Mouse (Mus musculus) E14TG2a.4 (cell line): ENCODE data around the gene Gosr1.
"Not testable (repeated sequence)": the region's sequence is repeated elsewhere in the genome, so short reads cannot be mapped to it uniquely, and the experiment has no call there.

Experiments used
- H3K27me3 ChIP-seq: 2 replicates; pipeline ENCODE4 v1.6.1; 2014; ENCODE audit warnings: low read length, control low read depth; ENCODE audit not compliant: insufficient read depth
- H3K36me3 ChIP-seq: 2 replicates; pipeline ENCODE4 v1.6.1; 2014; ENCODE audit warnings: low read length, control low read depth; ENCODE audit not compliant: insufficient read depth
- H3K4me1 ChIP-seq: replicated peaks from 2 replicates; pipeline ENCODE4 v1.6.1; 2014; ENCODE audit warnings: low read depth, low read length, control low read depth
- H3K4me3 ChIP-seq: replicated peaks from 2 replicates; pipeline ENCODE4 v1.5.1; 2014; ENCODE audit warnings: mild to moderate bottlenecking, low read length
- H3K9me3 ChIP-seq: 2 replicates; pipeline ENCODE4 v1.6.1; 2014; ENCODE audit warnings: low read length, control low read depth
- CTCF ChIP-seq: conservative IDR thresholded peaks from 2 replicates; pipeline ENCODE4 v1.5.1; 2014; ENCODE audit warnings: low read length
- NANOG ChIP-seq: IDR thresholded peaks from 2 replicates; pipeline ENCODE4 v1.6.1; 2014; ENCODE audit warnings: borderline replicate concordance, low read length, mixed read lengths
- POU5F1 ChIP-seq: IDR thresholded peaks from 2 replicates; pipeline ENCODE4 v1.6.1; 2014; ENCODE audit warnings: low read length, borderline replicate concordance

Gene Gosr1

GRCm38 (mm10) chr11:76717000-76717399 lies 46.4 kb downstream of the Gosr1 start:
- H3K4me1 ChIP-seq = no peaks in the 10 kb centered on the region
- TF ChIP-seq CTCF = no peak
- TF ChIP-seq NANOG = no peak
- TF ChIP-seq POU5F1 = no peak
- no peaks in the 10 kb centered on the region for H3K9me3 ChIP-seq
- H3K36me3 ChIP-seq = no peaks in the 10 kb centered on the region
- peaks cover 9% of the 10 kb centered on the region for H3K27me3 ChIP-seq
- H3K4me3 ChIP-seq = no peak overlapping the region

DNA sequence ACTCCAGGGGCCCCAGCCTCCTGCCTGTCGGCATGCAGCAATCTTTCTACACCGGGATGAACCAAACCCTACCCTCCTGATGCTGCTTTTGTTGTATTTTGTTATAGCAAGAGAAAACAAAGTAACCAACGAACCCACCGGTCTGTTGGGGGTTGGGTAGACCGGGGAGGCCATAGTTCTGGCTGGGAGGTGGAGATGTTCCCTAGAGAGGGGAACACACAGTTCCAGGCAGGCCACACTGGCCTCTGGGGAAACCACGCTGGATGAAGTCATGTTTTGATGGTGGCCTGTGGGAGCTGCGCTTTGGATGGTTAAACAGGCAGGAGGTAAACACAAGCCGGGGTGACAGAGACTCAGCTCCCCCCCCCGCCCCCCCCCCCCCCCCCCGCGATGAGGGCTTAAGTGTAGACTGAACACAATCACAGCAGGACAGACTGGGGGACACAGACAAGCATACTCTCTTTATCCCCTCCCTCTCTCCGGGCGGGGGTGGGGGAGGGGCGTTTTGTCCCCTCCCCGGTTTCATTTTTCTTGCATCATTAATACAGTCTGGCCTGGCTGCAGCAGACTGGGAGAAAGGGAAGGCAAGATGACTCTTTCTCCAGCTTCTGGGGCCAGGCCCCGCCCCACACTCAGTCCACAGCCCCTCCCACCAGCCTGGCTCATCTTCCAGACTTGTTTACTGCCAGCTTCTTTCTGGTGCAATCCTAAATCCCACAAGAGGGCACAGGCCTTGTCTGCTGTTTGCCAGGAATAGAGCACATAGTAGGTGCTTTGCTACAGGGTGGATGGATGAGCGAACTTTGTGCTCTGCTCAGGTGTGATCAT lies 53.5 kb downstream of the Gosr1 start:
- no peaks in the 10 kb centered on the region; the same call in 1 of the 2 replicates for H3K9me3 ChIP-seq
- TF ChIP-seq CTCF (no peak), POU5F1 (no peak), NANOG (no peak)
- H3K4me3 ChIP-seq = no peak overlapping the region
- peaks cover 23% of the 10 kb centered on the region for H3K4me1 ChIP-seq
- no peaks in the 10 kb centered on the region for H3K36me3 ChIP-seq
- peaks cover 14% of the 10 kb centered on the region for H3K27me3 ChIP-seq

DNA sequence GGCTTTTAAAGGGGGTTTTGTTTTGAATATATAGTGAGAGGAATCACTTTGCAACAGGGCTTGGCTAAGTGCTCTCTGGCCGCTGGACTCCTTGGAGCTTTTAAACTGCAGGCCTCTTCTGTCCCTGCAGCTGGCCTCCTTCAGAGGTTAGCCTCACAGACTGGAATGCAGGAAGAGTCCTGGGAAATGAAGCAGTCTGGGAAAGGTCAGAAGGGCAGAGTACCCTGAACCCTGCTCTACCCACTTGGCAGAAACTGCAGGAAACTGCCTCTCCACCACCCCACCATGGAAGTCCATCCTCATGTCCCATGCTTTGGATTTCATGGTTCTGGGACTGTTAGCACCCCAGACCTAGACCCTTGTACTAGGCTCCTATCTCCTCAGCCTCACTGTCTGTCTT lies 54.5 kb downstream of the Gosr1 start:
- TF ChIP-seq CTCF = no peak
- TF ChIP-seq POU5F1 = no peak
- no peak for TF ChIP-seq NANOG
- Histone ChIP-seq H3K36me3 (no peaks in the 10 kb centered on the region), H3K4me1 (peaks cover 23% of the 10 kb centered on the region)

GRCm38 (mm10) chr11:76708066-76708465 lies 55.3 kb downstream of the Gosr1 start:
- Histone ChIP-seq H3K36me3 (no peaks in the 10 kb centered on the region), H3K4me1 (peaks cover 23% of the 10 kb centered on the region), H3K4me3 (no peak overlapping the region), H3K9me3 (no peaks in the 10 kb centered on the region; the same call in 1 of the 2 replicates), H3K27me3 (peaks cover 24% of the 10 kb centered on the region)
- TF ChIP-seq NANOG (no peak), POU5F1 (no peak), CTCF (no peak)

More for the DNA sequence above, 54.5 kb downstream of the Gosr1 start:
- Histone ChIP-seq H3K27me3 (peaks cover 24% of the 10 kb centered on the region), H3K4me3 (no peak overlapping the region), H3K9me3 (no peaks in the 10 kb centered on the region; the same call in 1 of the 2 replicates)

GRCm38 (mm10) chr11:76707656-76708055 lies 55.7 kb downstream of the Gosr1 start:
- H3K27me3 ChIP-seq = peaks cover 24% of the 10 kb centered on the region
- TF ChIP-seq CTCF (no peak), NANOG (no peak), POU5F1 (no peak)
- H3K4me1 ChIP-seq = peaks cover 23% of the 10 kb centered on the region
- no peaks in the 10 kb centered on the region for H3K36me3 ChIP-seq
- no peaks in the 10 kb centered on the region; the same call in 1 of the 2 replicates for H3K9me3 ChIP-seq
- H3K4me3 ChIP-seq = no peak overlapping the region

GRCm38 (mm10) chr11:76699626-76700025 lies 63.8 kb downstream of the Gosr1 start:
- Histone ChIP-seq H3K36me3 (no peaks in the 10 kb centered on the region), H3K27me3 (peaks cover 63% of the 10 kb centered on the region), H3K4me3 (peak overlapping the region; percentile 51), H3K9me3 (no peaks in the 10 kb centered on the region), H3K4me1 (peaks cover 32% of the 10 kb centered on the region)
- TF ChIP-seq NANOG (no peak), POU5F1 (no peak)

DNA sequence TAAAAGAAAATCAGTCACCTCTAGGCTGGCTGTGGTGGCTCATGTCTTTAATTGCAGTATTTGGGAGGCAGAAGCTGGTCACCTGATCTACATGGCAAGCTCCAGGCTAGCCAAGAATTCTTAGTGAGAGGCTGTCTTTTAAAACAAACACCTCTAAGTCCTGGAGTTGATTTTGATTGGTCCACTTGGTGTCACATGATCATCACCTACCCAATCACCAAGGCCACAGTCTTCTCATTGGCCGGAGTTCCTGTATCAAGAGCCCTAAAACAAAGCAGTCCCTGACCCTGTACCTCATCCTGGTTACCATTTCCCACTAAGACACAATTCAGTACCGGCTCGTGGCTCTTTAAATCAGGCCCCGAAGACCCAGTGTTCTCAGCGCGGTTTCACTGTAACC lies 67.6 kb downstream of the Gosr1 start:
- Histone ChIP-seq H3K4me1 (peaks cover 34% of the 10 kb centered on the region), H3K9me3 (no peaks in the 10 kb centered on the region), H3K4me3 (peak overlapping the region; percentile 58), H3K27me3 (peaks cover 57% of the 10 kb centered on the region), H3K36me3 (no peaks in the 10 kb centered on the region)
- TF ChIP-seq CTCF = no peak
- TF ChIP-seq POU5F1 = no peak
- no peak for TF ChIP-seq NANOG

DNA sequence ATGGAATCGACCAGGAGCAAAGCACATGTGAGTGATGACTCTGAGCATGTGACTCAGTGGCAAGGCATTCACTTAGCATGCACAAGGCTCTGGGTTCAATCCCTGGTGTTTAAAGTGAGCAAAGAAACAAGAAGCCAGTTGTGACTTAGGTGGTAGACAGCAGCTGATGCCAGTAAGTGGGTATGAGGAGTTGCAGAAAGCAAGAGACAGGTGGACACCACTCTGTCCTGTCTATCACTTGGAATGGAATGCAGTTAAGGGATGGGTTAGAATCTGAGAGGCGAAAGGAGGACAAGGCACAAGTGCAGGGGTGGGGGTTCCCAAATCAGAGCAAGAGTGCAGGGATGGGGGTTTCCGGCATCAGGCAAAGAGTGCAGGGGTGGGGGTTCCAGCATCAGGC lies 71.3 kb downstream of the Gosr1 start:
- Histone ChIP-seq H3K4me1 (peaks cover 24% of the 10 kb centered on the region), H3K4me3 (no peak overlapping the region), H3K9me3 (no peaks in the 10 kb centered on the region), H3K36me3 (no peaks in the 10 kb centered on the region), H3K27me3 (peaks cover 29% of the 10 kb centered on the region)
- TF ChIP-seq NANOG (no peak), POU5F1 (no peak), CTCF (no peak)

GRCm38 (mm10) chr11:76685604-76686003 lies 77.8 kb downstream of the Gosr1 start:
- Histone ChIP-seq H3K4me1 (peaks cover 5% of the 10 kb centered on the region; the same call in 1 of the 2 replicates), H3K9me3 (no peaks in the 10 kb centered on the region), H3K36me3 (no peaks in the 10 kb centered on the region), H3K27me3 (peaks cover 39% of the 10 kb centered on the region), H3K4me3 (no peak overlapping the region)
- TF ChIP-seq NANOG (no peak), POU5F1 (no peak), CTCF (no peak)

GRCm38 (mm10) chr11:76679508-76679907 lies 83.9 kb downstream of the Gosr1 start, which contains the start of gene Trarg1:
Gene Trarg1 (plus strand): TSS chr11:76679808.
- not testable (repeated sequence) for H3K9me3 ChIP-seq, H3K36me3 ChIP-seq, H3K4me3 ChIP-seq
- Histone ChIP-seq H3K27me3 (peaks cover 50% of the 10 kb centered on the region), H3K4me1 (peaks cover 10% of the 10 kb centered on the region)
